Mouse (Mus musculus) ovary, postnatal 10 days (tissue): ENCODE results near the gene Idh3a.
"Not testable (repeated sequence)": the region's sequence is repeated elsewhere in the genome, so short reads cannot be mapped to it uniquely, and the experiment has no call there.

Experiments
- DNase-seq: peaks from one replicate; pipeline ENCODE4 v3.0.0; 2022; ENCODE audit warnings: low spot score

Idh3a gene

GRCm38 (mm10) chr9:54586199-54587061, at the start of gene Idh3a:
Idh3a (plus strand) TSS chr9:54586334.
- peak; percentile 95 for DNase-seq

- DNase-seq: no peak
Measured at GRCm38 (mm10) chr9:54537030-54537429, 49.1 kb upstream of the Idh3a start.

GRCm38 (mm10) chr9:54537480-54537879, 48.7 kb upstream of the Idh3a start:
- no peak for DNase-seq

GRCm38 (mm10) chr9:54538244-54538643, 47.9 kb upstream of the Idh3a start:
- no peak for DNase-seq

GRCm38 (mm10) chr9:54538684-54539083, 47.5 kb upstream of the Idh3a start, which contains the start of gene Sh2d7:
Sh2d7 (plus strand) TSS chr9:54538984.
- DNase-seq: no peak

- no peak for DNase-seq
Measured at GRCm38 (mm10) chr9:54540801-54541200, 45.3 kb upstream of the Idh3a start.

GRCm38 (mm10) chr9:54544212-54544953, 41.8 kb upstream of the Idh3a start:
- no peak for DNase-seq

GRCm38 (mm10) chr9:54544954-54545315, 41.2 kb upstream of the Idh3a start:
- DNase-seq: no peak

GRCm38 (mm10) chr9:54547536-54547935, 38.6 kb upstream of the Idh3a start:
- DNase-seq: no peak

GRCm38 (mm10) chr9:54549433-54549832, 36.7 kb upstream of the Idh3a start:
- no peak for DNase-seq

- DNase-seq: no peak
Measured at GRCm38 (mm10) chr9:54552409-54552808, 33.7 kb upstream of the Idh3a start.

GRCm38 (mm10) chr9:54555044-54555443, 31.1 kb upstream of the Idh3a start:
- DNase-seq: no peak

- no peak for DNase-seq
Measured at GRCm38 (mm10) chr9:54558731-54559130, 27.4 kb upstream of the Idh3a start.

GRCm38 (mm10) chr9:54559771-54560471, 26.2 kb upstream of the Idh3a start, which contains the start of gene Cib2:
Cib2 (minus strand) TSS chr9:54560218.
- DNase-seq: peak; percentile 24

GRCm38 (mm10) chr9:54560831-54561601, 25.1 kb upstream of the Idh3a start:
- DNase-seq: no peak

- no peak for DNase-seq
Measured at GRCm38 (mm10) chr9:54566958-54567357, 19.2 kb upstream of the Idh3a start.

- DNase-seq: no peak
Measured at GRCm38 (mm10) chr9:54568732-54569131, 17.4 kb upstream of the Idh3a start.

- no peak for DNase-seq
Measured at GRCm38 (mm10) chr9:54571130-54571839, 14.8 kb upstream of the Idh3a start.

GRCm38 (mm10) chr9:54583712-54584111, 2.4 kb upstream of the Idh3a start:
- DNase-seq: no peak

- not testable (repeated sequence) for DNase-seq
Measured at GRCm38 (mm10) chr9:54584127-54584526, 2.0 kb upstream of the Idh3a start.

GRCm38 (mm10) chr9:54585839-54586198, 315 bp upstream of the Idh3a start:
- no peak for DNase-seq
